Mouse (Mus musculus) olfactory bulb, adult 2 months (tissue): ENCODE measurements around the gene Fancd2os. TPM values are rescaled to one million over a fixed set of nuclear protein-coding genes. Genes with fewer than 3 reads are reported as not detected.

Experiments
- H3K27ac ChIP-seq: fragments of 200-500 bp; 2 replicates; pipeline ENCODE4 v1.5.1; 2012; ENCODE audit warnings: low read depth, low read length; ENCODE audit not compliant: insufficient read depth
- H3K4me1 ChIP-seq: fragments of 200-500 bp; 2 replicates; pipeline ENCODE4 v1.6.1; 2012; ENCODE audit warnings: low read length; ENCODE audit not compliant: control insufficient read depth, insufficient read depth
- H3K4me3 ChIP-seq: fragments of 200-500 bp; 2 replicates; pipeline ENCODE4 v1.5.1; 2012; ENCODE audit warnings: mild to moderate bottlenecking, low read depth, low read length, moderate library complexity; ENCODE audit not compliant: insufficient read depth
- CTCF ChIP-seq: fragments of 200-500 bp; IDR thresholded peaks from 2 replicates; pipeline ENCODE4 v1.5.1; 2012; ENCODE audit warnings: low read depth, mild to moderate bottlenecking, low read length, moderate library complexity; ENCODE audit not compliant: insufficient read depth
- POLR2A ChIP-seq: fragments of 200-500 bp; IDR thresholded peaks from 2 replicates; pipeline ENCODE4 v1.6.1; 2012; ENCODE audit warnings: mild to moderate bottlenecking, low read depth, low read length, moderate library complexity; ENCODE audit not compliant: insufficient read depth
- WGBS: fragments of 180-500 bp; shearing (Covaris S2); methylation state at CpG from one replicate; pipeline ENCODE4 v1.1.7; 2018; 5-methylcytosine and 5-hydroxymethylcytosine counted together
- polyA plus RNA-seq: library from polyadenylated mRNA; stranded (reverse); fragments of >200 nt; gene quantifications from 2 replicates; pipeline ENCODE4 v1.2.4, GENCODE M21; 2012; ENCODE audit warnings: low replicate concordance; ENCODE audit not compliant: missing spikeins, insufficient read depth, insufficient read length

The Fancd2os gene
- polyA plus RNA-seq, 1 experiment = not detected

GRCm38 (mm10) chr6:113592637-113593036 is 7.9 kb downstream of the Fancd2os start:
- 95% methylated on average over 2 of the region's 2 CpGs for WGBS

GRCm38 (mm10) chr6:113586466-113587183 is 13.9 kb downstream of the Fancd2os start:
- TF ChIP-seq CTCF (no peak), POLR2A (no peak)
- 49% methylated on average over 5 of the region's 5 CpGs for WGBS
- Histone ChIP-seq H3K4me1 (no peaks in the 10 kb centered on the region), H3K27ac (no peak overlapping the region), H3K4me3 (no peak overlapping the region)

More at GRCm38 (mm10) chr6:113592637-113593036, 7.9 kb downstream of the Fancd2os start:
- Histone ChIP-seq H3K27ac (no peak overlapping the region), H3K4me1 (no peaks in the 10 kb centered on the region), H3K4me3 (no peak overlapping the region)
- TF ChIP-seq POLR2A (no peak), CTCF (no peak)

- no peak overlapping the region for H3K27ac ChIP-seq
- 91% methylated on average over 5 of the region's 5 CpGs for WGBS
- H3K4me3 ChIP-seq = no peak overlapping the region
- no peak for TF ChIP-seq CTCF
- TF ChIP-seq POLR2A = no peak
- H3K4me1 ChIP-seq = no peaks in the 10 kb centered on the region
Observed at GRCm38 (mm10) chr6:113585065-113585464, 15.4 kb downstream of the Fancd2os start.

- Histone ChIP-seq H3K4me1 (no peaks in the 10 kb centered on the region), H3K4me3 (no peak overlapping the region), H3K27ac (no peak overlapping the region)
- TF ChIP-seq POLR2A (no peak), CTCF (no peak)
- WGBS = 92% methylated on average over 4 of the region's 4 CpGs
Observed at GRCm38 (mm10) chr6:113583023-113583422, 17.5 kb downstream of the Fancd2os start.

GRCm38 (mm10) chr6:113579306-113579705 is 21.2 kb downstream of the Fancd2os start:
- H3K4me3 ChIP-seq = no peak overlapping the region
- no peak for TF ChIP-seq POLR2A
- TF ChIP-seq CTCF = no peak
- H3K4me1 ChIP-seq = no peaks in the 10 kb centered on the region
- WGBS = 93% methylated on average over 3 of the region's 3 CpGs
- no peak overlapping the region for H3K27ac ChIP-seq

GRCm38 (mm10) chr6:113576044-113576443 is 24.5 kb downstream of the Fancd2os start:
- Histone ChIP-seq H3K27ac (no peak overlapping the region), H3K4me3 (no peak overlapping the region), H3K4me1 (no peaks in the 10 kb centered on the region)
- TF ChIP-seq POLR2A (no peak), CTCF (no peak)
- 94% methylated on average over 6 of the region's 6 CpGs for WGBS

GRCm38 (mm10) chr6:113564557-113564956 is 36.0 kb downstream of the Fancd2os start:
- Histone ChIP-seq H3K4me3 (no peak overlapping the region), H3K4me1 (peaks cover 3% of the 10 kb centered on the region; the same call in 1 of the 2 replicates), H3K27ac (no peak overlapping the region)
- 77% methylated on average over 1 of the region's 1 CpGs for WGBS
- TF ChIP-seq CTCF (no peak), POLR2A (no peak)

- H3K4me3 ChIP-seq = no peak overlapping the region
- TF ChIP-seq CTCF = no peak
- no peak for TF ChIP-seq POLR2A
- H3K27ac ChIP-seq = no peak overlapping the region
- H3K4me1 ChIP-seq = peaks cover 3% of the 10 kb centered on the region; the same call in 1 of the 2 replicates
- 50% methylated on average over 6 of the region's 6 CpGs for WGBS
Observed at GRCm38 (mm10) chr6:113559736-113560135, 40.8 kb downstream of the Fancd2os start.

Other genes with a start within 250 kb of the Fancd2os start
- not detected in 2 replicates for gene Tada3, start 222.8 kb downstream of the Fancd2os start, polyA plus RNA-seq
- gene Arpc4, start 222.6 kb downstream of the Fancd2os start, polyA plus RNA-seq = not detected in 2 replicates
- gene Ttll3, start 211.5 kb downstream of the Fancd2os start, polyA plus RNA-seq = not detected in 2 replicates
- gene Rpusd3, start 181.4 kb downstream of the Fancd2os start, polyA plus RNA-seq = not detected in 2 replicates
- not detected in 2 replicates for gene Cidec, start 165.0 kb downstream of the Fancd2os start, polyA plus RNA-seq
- not detected in 2 replicates for gene Jagn1, start 158.1 kb downstream of the Fancd2os start, polyA plus RNA-seq
- not detected in 2 replicates for gene Il17re, start 142.2 kb downstream of the Fancd2os start, polyA plus RNA-seq
- not detected in 2 replicates for gene Il17rc, start 129.3 kb downstream of the Fancd2os start, polyA plus RNA-seq
- gene Creld1, start 117.4 kb downstream of the Fancd2os start, polyA plus RNA-seq = not detected in 2 replicates
- not detected in 2 replicates for gene Prrt3, start 98.8 kb downstream of the Fancd2os start, polyA plus RNA-seq
- gene Emc3, start 69.1 kb downstream of the Fancd2os start, polyA plus RNA-seq = not detected in 2 replicates
- gene Fancd2, start 69.0 kb downstream of the Fancd2os start, polyA plus RNA-seq = not detected in 2 replicates
- not detected in 2 replicates for gene Brk1, start 4.1 kb upstream of the Fancd2os start, polyA plus RNA-seq
- gene Vhl, start 23.2 kb upstream of the Fancd2os start, polyA plus RNA-seq = not detected in 2 replicates
- gene Irak2, start 37.8 kb upstream of the Fancd2os start, polyA plus RNA-seq = not detected in 2 replicates
- not detected in 2 replicates for gene Tatdn2, start 96.3 kb upstream of the Fancd2os start, polyA plus RNA-seq
- gene Ghrl, start 119.2 kb upstream of the Fancd2os start, polyA plus RNA-seq = not detected in 2 replicates
- gene Sec13, start 140.0 kb upstream of the Fancd2os start, polyA plus RNA-seq = not detected in 2 replicates